Mouse (Mus musculus) kidney, adult 8-10 months (tissue): ENCODE measurements around the gene Rapgef2.
A peak's percentile ranks its signal among the peaks of the same experiment; 100 is the strongest.

Experiments used
- DNase-seq, 2 experiments: peaks; one replicate each; pipeline ENCODE4 v3.0.0; 2022

Gene Rapgef2

DNA sequence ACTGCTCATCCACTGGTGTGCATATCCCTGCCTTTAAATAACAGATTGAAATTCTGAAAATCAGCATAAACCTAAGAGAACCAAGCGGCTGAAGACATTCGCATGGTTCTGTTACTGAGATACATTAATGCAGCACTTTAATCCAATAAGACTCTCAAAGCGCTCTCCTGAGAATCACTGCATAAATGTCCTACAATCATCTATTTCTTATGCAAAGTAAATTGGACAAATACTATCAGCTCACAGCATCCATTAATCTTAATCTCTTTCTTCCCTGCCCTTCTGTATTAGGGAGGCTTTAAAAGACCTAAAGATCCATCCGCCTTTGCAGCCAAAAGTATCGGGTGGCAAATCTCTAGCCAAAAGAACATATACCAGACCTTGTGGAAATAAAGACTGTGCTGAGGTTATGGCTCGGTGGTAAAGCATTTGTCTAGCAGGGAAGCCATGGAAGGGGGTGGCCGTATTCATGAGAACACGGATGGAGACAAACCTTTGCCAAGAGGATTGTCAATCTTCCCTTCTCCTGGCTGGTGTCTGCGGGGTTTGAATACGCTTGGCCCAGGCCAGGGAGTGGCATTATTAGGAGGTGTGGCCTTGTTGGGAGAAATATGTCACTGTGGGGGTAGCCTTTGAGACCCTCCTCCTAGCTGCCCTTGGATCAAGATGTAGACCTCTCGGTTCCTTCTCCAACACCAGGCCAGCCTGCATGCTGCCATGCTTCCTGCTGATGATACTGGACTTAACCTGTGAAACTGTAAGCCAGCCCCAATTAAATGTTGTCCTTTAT lies 10.3 kb downstream of the Rapgef2 start:
- DNase-seq, result no peak

DNA sequence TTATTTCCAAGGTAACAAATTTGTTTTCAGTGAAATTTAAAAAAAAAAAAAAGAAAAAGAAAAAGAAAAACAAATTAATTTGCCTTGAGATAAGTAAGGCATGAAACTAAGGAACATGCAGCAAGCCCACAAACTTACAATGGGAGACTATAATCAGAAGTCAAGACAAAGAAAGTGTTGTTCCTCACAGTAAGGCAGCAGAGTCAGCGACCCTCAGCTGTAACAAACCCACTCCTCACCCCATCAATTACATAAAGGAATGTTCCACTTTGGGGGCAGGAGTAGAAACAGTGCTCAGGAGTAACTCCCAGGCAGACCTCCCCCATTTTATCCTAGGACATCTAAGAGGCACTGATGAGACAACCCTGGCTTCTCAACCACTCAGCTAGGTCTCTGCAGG lies 13.0 kb downstream of the Rapgef2 start:
- DNase-seq, result no peak

GRCm38 (mm10) chr3:79272939-79273338 lies 13.4 kb downstream of the Rapgef2 start:
- DNase-seq, result no peak

- no peak for DNase-seq
Observed at GRCm38 (mm10) chr3:79270980-79271555, 15.2 kb downstream of the Rapgef2 start.

DNA sequence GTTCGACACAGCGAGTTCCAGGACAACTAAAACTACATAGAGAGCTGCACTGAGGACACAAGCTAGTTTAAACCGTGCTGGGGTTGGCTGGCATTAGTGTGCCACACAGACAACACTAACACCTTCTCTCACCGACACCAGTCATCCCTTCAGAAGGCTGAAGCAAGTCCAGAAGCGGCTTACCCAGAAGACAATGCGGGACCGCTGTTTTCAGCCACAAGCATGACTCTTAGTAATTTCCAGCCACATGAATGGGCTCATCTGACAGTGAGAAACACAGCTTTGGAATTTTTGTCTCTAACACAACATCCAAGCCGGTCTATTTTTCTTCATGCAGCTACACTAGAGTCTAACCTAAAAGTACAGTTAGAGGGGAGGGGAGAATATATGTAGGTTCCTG lies 16.4 kb downstream of the Rapgef2 start:
- no peak for DNase-seq

GRCm38 (mm10) chr3:79266976-79267375 lies 19.3 kb downstream of the Rapgef2 start:
- DNase-seq, result no peak

DNA sequence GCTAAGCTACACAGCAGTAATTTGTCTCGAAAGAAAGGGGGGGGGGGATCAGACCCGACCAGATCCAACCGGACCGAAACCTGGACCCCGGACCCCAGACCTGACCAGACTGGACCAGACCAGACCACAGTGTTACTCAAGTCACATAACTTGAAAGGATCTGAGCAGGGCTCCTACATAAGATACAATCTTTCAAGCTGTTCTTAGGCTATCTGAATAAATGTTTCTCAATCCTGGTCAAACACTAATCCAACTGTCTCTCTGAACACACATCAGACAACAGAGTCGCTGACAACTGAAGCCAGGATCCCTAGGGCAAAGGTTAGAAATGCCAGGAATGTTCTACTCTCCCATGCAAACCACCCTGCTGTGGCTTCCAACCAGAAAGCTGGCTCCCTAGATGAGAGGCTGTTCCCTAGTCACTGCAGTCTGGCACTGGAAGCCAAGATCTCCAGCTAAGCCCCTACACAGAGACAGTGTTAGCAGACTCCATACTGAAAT lies 24.5 kb downstream of the Rapgef2 start:
- DNase-seq, result peak; percentile 78 to 87

DNA sequence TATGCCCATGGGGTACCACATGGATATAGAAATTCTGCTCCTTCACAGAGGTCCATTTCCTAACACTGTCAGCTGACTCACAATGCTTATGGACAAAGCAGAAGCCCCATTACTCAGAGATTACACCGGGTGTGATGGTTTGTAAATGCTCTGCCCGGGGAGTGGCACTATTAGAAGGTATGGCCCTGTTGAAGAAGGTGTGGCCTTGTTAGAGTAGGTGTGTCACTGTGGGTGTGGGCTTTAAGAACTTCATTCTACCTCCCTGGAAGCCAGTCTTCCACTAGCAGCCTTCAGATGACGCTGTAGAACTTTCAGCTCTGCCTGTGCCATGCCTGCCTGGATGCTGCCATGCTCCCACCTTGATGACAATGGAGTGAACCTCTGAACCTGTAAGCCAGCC lies 32.3 kb downstream of the Rapgef2 start:
- DNase-seq, result no peak

- no peak for DNase-seq
Observed at GRCm38 (mm10) chr3:79253416-79253815, 32.9 kb downstream of the Rapgef2 start.

- peak in 1 of 2 experiments; percentile 61 for DNase-seq
Observed at GRCm38 (mm10) chr3:79252921-79253394, 33.4 kb downstream of the Rapgef2 start.

DNA sequence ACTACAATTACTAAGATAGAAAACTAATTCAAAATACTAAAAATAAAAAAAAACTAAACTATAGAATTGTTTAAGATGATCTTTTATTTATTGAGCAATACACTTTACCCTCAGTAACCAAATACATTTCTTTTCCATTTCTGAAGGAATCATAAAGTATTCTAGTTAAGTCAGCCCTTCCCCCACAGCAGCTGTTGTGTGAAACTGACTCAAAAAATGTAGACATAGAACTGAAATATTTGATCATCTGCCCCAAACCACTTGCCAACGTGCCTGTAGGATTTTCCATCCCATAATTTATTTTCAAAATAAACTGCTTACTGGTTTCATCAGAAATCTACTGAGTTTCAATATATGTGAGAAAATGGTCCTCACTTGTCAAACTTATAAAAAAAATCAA lies 36.4 kb downstream of the Rapgef2 start:
- no peak for DNase-seq

DNA sequence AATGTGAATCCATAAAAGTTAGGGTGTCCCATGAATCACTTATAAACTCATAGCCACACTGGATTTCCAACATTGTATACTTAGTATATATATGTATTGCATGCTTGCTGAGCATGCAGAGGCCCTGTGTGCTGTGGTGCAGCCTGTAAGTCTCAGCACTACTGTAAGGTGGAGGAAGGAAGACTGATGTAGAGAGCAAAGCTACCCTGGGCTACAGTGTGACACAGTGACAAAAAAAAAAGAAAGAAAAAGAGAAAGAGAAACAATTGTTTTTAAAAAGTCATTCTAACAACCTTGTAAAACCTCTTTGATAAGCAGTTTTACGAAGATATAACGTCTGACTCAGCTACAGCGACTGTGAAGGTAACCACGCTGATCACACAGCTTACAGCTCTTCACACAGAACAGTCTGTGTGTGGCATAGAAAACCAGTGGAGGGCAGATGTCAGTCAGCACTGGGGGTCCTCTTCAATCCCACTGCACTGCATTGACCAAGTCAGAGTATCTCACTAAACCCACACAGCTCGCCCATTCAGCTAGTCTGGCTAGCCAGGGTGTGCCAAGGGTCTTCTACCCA lies 37.6 kb downstream of the Rapgef2 start:
- DNase-seq, result no peak

GRCm38 (mm10) chr3:79248208-79248607 lies 38.1 kb downstream of the Rapgef2 start:
- no peak for DNase-seq

DNA sequence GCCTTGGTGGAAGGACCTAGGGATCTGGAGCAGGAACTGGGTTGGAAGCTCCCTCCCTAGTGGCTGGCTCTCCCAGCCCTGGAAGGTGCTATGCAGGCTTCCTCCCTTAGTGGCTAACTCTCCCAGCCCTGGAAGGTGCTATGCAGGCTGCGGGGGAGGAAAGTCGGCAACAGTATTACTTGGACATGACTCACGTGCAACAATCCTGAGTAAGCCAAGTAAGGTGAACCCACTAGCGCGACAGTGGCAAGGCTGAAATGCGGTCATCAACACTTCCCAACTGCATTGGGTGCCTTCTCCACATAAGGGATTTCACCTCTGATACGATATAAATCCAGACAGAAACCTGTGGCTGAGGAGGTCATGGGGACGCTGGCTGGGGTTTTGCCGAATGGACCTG lies 42.0 kb downstream of the Rapgef2 start:
- DNase-seq, result no peak

GRCm38 (mm10) chr3:79242922-79243705 lies 43.2 kb downstream of the Rapgef2 start:
- DNase-seq, result peak; percentile 35 to 43

GRCm38 (mm10) chr3:79242298-79242697 lies 44.0 kb downstream of the Rapgef2 start:
- no peak for DNase-seq

DNA sequence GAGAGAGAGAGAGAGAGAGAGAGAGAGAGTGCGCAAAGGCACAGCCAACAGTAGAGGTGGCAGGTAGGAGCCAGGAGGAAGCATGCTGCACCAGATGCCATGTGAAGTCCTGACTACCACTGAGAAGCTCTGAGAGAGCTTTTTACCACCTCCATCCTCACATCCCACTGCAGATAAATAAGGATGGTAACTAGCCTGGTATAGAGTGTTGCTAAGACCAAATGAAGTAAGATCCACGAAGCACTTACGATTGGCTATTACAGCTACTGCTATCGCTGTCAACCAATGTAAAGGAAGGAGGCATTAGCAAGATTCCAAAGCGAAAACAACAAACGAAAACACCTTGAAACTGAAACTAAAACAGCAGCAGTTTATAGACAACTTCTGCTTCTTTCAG lies 47.3 kb downstream of the Rapgef2 start:
- no peak for DNase-seq

GRCm38 (mm10) chr3:79238456-79239065 lies 47.8 kb downstream of the Rapgef2 start:
- no peak for DNase-seq

DNA sequence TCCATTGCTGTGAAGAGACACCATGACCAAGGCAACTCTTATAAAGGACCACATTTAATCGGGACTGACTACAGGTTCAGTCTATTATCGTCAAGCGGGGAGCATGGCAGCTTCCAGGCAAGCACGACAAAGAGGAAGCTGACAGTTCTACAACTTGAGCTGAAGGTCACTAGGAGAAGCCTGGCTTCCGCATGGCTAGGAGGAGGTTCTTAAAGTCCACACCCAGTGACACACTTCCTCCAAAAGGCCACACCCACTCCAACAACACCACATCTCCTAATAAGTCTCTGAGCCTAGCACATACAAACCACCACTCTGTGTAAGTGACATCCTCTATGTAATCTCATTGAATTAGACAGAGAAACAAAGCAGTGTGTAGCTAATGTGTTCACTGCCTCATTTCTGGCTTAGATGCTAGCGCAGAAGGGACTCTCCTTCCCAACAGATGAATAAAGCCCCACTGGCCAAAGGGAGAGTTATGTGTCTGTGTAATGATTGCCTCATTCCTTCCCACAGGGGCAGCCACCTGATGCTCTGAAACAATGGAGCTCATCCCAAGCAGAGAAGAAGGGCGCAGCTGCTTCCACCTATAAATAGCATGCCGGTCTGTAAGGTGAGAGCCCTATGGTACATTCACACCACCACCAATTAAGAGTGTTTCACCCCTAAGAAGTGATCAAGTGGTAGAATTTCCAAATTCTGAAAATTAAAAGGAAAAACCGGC lies 48.5 kb downstream of the Rapgef2 start:
- DNase-seq, result no peak

DNA sequence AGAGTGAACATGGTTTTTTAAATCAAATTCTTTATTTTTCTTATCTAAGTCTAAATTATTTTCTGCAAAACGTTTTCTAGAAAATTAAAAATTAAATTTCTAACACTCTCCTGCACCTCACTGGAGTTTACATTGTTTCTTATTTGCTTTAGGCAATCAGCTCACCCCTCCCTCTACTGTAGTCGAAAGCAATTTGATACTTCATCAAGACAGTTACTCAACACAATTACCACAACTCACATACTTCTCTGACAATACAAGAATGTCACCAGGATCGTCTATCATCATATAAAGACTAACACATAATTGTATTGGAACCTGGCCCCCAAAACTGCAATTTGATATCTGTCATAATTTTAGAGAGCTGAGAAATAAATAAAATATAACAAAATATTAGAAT lies 51.8 kb downstream of the Rapgef2 start:
- DNase-seq, result no peak

GRCm38 (mm10) chr3:79233478-79234415 lies 52.6 kb downstream of the Rapgef2 start:
- no peak for DNase-seq
